Mouse (Mus musculus): Measurements from ENCODE around the gene Cog5. TPM values are rescaled to one million over a fixed set of nuclear protein-coding genes. Genes with fewer than 3 reads are reported as not detected.

The Cog5 gene
- total RNA-seq, 2 experiments from 2014 or later, result 46.0 to 49.1 TPM

DNA sequence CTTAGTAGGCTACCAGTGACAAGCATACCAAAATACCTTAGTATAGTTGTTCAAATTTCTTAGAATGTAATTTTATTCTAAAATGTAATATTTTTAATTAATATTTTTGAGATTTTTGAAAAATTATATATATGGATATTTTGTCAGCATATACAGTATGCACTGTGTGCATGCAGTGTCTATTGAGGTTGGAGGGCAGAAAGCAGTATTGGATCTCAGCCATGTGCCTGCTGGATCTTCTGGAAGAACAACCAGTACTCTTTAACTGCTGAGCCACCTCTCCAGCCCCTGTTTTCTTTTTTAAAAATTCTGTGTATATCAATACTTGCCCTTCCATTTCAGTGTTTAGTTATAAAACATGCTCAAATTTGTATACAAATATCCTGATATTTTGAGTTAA is 164.4 kb downstream of the Cog5 start:
- no peak for DNase-seq (ENCODE audit: low spot score in 2 of 2)

DNA sequence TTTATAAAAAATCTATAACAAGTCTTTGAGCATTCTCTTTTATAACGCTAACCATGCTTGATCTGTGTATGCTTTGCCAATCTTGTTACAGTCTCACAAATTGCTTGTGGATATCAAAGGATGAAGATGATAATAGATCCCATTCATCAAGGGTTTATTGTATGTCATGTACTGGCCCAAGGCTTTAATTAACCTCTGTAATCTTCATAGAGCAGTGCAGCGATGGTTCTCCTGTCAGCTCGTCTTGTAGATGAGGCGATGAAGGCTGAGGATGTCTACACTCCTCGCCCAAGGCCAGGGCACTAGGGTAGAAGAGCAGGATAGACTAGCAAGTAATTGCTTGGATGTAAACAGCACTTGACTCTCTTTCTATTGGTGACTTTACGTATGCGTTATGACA is 164.9 kb downstream of the Cog5 start:
- DNase-seq (ENCODE audit: low spot score in 2 of 2), result no peak

DNA sequence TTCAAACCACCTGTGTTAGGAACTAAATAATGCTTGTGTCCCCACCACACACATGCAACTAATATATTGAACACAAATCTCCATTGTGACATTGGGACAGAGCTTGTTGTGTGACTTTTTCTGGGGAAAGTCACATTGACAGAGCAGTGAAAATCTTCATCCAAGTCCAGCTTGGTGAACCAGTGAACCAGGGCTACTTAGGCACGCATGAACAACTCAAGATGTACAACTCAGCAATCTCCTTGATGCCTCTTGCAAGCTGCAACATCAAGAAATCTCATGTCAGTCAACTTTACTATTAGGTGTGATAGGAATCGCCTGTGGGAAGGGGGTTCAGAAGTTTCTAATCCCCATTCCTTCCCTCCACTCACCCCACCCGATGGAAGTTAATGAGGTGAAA is 169.0 kb downstream of the Cog5 start:
- no peak for DNase-seq (ENCODE audit: low spot score in 2 of 2)

DNA sequence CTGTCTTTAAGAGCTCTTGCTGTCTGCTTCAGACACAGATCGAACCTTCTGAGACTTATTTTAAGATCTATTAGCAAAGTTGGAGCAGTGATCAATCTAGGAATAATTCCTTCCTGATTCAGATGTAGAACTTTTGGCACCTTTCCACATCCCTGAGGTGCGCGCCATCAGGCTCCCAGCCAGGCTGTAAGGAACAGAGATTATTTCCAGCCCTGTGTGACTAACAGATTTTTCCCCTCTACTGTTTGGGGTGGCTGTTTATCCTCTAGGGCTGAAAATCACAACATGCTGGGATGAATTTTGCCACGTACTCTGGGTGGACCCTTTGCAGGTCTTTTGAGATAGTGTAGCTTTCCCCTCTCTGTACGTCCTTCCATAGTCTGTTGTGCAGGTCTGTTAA is 170.2 kb downstream of the Cog5 start:
- DNase-seq (ENCODE audit: low spot score in 2 of 2), result no peak

DNA sequence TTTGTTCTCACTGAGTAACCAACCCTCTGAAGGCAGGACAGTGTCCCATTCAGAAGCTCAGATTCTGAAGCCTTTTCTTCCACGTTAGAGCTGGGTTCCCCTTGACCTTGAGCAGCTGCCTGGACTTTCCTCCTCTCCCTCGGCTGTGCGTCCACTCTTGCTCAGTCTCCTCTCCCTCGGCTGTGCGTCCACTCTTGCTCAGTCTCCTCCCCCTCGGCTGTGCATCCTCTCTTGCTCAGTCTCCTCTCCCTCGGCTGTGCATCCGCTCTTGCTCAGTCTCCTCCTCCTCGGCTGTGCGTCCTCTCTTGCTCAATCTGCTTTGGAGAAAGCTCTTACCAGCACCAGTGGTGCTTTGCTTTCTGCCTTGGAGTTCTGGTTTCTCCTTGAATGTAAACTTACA is 171.2 kb downstream of the Cog5 start:
- DNase-seq (ENCODE audit: low spot score in 2 of 2), result no peak

DNA sequence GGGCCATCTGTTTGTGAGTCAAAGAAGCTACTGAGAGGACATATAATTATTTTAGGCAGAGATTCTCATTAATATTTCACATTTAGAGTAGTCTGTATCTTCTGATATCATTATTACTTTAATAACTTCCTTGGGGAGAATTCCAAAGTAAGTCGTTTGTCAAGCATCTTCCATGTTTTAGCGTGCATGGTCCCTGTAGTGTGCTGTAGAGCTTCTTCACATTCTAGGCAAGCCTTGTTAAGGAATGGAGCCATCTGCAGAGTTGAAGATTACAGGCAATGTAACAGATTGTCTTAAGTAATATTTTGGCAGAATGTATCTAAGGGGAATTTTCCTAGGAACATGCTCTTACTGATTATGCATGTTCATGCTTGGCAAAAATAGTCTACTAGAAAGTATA is 171.8 kb downstream of the Cog5 start:
- DNase-seq (ENCODE audit: low spot score in 2 of 2), result no peak

DNA sequence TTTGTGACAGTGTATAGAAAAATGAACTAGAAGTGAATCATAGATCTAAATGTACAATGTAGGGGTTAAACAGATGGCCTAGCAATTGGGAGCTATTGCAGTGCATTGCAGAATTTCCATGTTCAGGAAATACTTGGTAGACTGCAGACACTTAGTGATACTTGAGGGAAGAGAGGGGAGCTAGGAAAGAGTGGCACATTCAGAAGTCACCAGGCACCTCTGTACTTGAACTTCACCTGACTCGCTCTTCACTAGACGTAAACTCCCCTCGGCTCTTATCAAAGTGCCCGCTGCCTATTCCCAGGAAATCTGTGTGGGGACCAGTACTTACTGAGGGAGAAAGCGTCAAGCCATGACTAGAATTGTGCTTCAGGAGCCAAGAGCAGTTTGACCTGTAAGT is 180.8 kb downstream of the Cog5 start:
- DNase-seq (ENCODE audit: low spot score in 2 of 2), result no peak

DNA sequence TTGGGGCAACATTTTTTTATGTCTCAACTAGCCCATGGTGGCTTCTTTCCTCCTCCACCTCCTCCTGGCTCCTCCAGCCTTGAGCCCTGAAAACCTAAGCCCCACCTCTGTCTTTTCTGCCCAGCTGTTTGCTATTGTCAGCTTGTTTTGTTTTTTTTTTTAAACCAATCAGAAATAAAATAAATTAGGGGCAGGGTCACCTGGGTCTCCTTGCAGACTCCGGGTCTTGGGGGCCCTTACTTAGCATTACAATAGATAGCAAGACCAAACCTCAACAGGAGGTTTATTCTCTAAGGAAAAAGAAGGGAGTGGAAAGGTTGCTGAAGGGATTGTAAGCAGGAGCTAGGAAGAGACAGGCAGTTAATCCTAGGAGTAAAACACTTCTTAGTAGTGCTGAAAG is 181.5 kb downstream of the Cog5 start:
- no peak for DNase-seq (ENCODE audit: low spot score in 2 of 2)

DNA sequence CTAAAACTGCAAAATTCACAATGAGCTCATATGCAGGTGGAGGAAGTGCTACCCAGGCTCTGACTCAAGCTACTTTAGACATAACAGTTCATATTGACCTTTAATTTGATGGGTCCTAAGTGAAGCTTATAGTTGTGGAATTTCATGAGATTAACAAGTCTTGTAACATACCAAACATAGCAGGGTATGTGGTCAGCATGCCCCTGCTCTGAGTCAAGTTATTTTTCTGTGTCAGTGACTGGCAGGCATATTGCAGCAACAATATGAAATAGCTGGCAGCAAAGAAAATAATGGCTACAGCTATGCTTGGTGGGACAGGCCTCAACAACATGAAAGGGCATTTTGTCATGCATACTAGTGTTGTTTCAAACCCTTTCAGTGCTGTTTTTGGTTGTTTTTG is 183.9 kb downstream of the Cog5 start:
- DNase-seq (ENCODE audit: low spot score in 2 of 2), result no peak

DNA sequence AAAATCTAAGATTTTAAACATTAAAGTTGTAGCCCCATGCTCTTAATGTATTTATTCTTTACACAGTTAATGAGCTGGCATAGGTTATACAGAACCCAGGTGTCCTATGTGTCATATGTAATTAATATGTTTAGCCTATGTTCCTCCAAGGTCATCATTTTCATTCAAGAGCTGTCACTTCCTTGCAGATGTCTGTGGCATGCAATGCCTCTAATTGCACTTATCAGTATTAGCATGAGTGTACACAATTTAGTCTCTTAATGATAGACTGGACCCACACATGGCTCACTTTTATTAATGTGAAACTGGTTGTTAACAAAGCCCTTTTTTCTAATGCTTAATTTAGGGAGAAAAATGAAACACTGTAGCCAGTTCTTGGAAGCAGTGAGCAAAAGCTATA is 184.6 kb downstream of the Cog5 start:
- DNase-seq (ENCODE audit: low spot score in 2 of 2), result no peak

DNA sequence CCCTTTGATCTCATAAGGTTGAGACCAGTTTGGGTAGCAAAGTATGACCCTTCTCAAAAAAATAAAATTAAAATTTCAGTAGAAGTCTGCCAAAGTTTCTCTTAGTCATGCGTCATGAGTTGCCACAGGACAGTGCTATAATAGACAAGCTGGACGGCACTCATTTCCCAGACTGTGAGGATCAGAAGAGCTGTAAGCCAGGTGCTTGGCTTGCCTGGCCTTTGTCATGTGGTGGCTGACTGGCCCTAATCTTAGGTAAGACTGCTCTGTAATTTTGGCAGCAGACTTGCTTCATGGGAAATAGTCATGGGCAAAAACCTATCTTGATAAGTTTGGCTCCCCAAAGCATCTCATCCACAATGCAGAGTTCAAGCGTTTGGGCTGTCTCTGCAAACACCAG is 191.4 kb downstream of the Cog5 start:
- DNase-seq (ENCODE audit: low spot score in 2 of 2), result no peak

DNA sequence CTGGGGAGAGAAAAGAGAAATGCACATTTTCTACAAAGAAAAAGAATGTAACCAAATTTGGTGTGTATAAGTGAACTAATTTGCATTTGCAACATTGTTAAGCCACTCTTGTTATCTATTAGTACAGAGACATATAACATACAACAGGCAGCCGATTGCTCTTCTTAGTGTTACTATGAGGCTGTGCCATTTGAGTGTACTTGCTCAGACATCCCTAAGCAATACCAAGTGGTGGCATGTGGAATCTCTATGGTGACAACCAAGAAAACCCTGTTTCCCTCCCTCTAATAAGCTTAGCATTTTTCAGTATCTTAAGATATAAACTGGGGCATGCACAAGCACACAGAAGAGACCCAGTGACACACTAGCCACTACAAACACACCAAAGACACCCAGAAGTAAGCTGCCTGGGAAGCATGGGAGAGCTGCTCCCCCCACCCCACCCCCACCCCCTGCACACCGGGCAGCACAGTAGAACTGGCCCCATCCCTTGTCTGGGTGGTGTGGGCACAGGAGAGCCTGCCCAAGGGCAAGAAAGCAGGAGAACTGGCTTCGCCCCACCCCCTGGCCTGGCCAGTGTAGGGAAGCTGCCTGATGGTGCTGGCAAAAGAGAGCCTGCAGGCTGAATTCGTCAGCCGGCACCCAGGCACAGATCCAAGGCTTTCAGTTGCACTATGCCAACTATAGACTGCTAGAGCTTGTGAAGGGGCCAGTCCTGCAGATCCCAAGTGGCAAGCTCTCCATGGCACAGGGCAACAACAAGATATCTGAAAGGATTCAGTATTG is 194.2 kb downstream of the Cog5 start:
- DNase-seq (ENCODE audit: low spot score in 2 of 2), result no peak

DNA sequence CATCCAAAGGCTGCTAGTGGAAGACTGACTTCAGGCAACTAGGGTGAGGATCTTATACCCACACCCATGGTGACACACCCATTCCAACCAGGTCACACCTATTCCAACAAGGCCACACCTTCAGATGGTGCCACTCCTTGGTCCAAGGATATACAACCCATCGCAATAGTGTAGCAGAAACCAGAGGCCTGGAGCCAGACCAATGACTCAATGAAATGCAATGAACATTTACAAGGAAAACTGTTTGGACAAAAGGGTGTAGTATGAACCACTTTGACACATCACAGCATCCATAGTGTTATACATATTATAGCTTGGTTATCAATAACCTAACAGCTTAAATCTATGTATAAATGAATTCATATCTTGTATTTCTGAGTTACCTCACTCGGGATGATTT is 194.9 kb downstream of the Cog5 start:
- DNase-seq (ENCODE audit: low spot score in 2 of 2), result no peak

DNA sequence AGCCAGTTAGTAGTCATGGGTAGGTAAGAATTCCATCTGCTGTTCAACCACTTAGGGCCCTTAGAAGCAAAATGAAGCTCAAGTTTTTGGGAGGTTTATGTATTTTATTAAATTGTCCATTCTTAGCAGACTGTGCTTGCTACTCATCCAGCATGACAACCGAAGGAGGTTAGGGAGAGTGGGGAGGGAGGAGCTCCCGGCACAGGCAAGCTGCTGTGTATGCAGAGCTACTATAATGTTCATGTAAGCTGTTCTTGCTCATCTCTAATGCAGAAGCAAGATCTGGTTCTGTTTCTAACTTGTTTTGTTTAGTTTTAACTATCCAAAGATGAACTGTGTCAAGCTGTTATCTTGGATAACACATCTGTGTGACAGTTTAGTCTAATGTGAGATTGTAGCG is 199.4 kb downstream of the Cog5 start:
- no peak for DNase-seq (ENCODE audit: low spot score in 2 of 2)

DNA sequence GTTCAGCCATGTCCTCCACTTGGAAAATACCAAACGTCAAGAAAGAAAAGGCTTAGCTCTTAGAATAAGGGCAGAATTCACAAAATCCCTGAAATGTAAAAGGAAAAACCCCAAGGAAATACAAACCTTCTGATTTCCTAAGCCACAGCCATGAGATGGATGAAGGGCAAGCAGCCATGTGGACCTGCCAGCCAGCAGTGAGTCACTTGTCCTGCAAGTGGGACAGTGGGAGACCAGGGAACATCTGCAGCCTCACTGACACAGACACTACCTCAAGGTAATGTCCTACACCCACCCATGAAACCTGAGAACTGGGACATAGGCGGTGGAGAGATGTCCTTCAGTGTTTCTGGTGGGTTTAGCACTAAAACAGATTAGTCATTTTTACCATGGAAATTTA is 200.1 kb downstream of the Cog5 start:
- DNase-seq (ENCODE audit: low spot score in 2 of 2), result no peak

DNA sequence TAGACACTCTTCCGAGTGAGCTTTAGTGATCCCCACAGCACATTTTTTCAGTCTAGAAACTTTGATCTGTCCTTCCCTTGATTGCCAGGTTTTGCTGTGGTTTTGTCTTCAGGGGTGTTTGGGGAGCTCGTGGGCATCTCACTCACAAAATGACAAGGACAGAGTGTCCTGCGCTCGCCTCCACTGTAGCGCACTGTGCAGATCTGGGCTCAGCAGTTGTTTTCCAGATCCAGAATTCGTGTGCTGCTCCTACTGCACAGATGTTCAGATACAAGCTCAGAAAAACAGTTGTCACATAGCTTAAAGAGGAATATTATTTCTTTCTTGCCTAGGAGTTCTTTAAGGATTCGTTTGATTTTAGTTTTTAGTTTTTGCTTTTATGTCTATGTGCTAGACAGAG is 203.1 kb downstream of the Cog5 start:
- no peak for DNase-seq (ENCODE audit: low spot score in 2 of 2)

DNA sequence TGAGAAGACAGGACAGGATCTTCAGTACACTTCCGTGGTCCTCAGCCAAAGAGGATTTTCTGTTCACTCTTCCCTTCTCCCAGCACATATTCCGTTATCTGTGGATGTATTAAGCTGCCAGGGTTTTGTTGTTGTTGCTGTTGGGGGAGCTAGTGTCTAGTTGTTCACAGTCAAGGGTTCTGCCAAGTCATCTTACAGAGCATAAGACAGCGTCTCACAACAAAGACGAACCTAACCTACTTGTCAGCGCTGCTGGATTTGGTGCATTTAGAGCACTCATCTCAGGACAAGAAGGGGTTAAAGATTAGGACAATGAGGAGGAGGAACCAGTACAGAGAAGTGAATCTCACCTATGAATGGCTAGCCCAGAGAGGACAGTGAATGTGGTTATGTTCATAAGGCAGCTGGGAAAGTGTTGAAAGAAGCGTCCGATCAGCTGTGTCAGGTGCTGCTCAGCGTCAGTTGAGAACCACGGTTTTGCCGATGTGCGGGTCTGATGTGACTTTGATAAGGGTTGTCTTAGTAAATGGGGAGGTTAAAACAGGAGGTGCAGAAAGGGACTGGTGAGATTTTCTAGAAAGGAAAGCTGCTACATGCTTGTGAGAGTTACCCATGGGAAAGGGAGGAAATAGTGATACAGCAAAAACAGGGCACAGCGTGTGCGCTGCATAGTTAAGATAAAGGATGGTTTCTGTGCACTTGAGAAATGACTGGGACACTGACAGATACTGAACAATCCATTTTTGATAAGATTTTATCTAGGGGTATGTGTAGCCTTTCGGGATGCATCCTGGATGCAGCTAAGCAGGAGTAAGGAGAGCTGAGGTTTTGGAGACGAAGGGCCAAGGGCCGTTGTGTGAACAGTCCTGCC is 208.2 kb downstream of the Cog5 start:
- DNase-seq (ENCODE audit: low spot score in 2 of 2), result no peak

DNA sequence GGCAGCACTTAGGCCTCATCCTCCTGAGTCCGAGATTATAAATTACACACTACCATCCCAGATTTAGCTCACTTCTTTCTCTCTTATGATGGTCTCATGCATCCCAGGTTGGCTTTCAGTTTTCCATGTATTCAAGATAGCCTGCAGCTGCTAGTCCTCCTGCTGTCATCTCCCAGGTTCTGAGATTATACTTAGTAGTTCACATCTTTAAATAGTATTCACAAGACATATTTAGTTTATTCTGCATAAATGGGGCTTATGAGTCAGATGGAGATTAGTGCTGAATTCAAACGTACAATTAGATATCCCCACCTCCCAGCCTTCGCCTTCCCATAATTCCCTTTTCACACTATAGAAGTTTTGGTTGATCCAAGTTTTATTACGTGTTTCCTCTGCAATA is 222.1 kb downstream of the Cog5 start:
- no peak for DNase-seq (ENCODE audit: low spot score in 2 of 2)

DNA sequence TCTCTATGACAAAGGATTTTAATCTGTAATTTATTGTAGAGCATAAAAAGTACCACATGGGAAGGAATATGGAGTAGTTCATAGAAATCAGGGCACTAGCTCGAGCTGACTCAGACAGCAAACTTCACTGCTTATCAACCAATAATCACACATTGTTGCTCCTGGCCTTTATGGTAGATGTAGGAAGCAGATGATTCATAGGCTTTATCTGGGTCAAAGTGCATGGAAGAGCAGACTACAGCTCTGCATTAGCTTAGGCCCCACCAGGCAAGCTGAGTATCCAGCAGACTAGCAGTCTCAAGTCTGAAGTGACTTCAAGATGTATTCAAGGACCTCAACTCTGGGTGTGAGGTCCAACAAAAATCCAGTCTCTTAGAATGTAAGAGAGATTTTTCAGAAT is 228.1 kb downstream of the Cog5 start:
- DNase-seq (ENCODE audit: low spot score in 2 of 2), result no peak

DNA sequence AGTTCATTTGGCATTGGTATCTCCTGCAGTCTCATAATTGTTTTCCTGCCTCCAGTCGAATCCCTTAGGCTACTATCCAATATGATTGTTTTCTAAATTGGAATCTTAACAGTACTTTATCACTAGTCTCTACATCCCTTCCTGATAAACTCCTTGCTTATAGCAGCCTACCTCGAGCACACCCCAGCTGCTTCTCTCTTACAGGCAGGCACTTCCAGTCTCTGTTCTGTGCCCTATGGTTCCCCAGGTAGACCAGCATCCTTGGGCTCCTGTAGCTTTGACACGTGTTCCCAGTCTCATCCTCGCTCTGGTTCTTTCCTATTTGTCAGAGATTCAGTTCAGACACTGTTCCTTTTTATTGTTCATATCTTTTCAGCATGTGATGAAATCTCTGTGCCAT is 229.7 kb downstream of the Cog5 start:
- no peak for DNase-seq (ENCODE audit: low spot score in 2 of 2)

DNA sequence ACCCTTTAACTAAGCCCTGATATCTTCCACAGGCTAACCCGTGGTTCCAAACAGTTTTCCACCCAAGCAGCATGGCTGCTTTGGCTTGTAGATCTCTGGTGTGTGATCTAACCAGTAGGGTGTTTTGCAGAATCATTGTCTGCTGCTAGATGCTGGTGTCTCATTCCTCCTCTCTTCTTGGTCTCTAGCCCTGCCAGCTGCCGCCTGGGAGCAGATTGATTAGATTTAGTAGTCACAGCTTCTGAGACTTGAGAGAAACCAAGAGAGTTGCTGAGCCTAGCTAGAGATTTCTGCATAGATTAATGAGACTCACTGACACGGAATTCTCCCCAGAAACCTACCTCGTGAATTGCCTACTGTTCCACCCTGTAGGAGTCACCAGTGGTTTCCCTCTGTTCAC is 230.4 kb downstream of the Cog5 start:
- no peak for DNase-seq (ENCODE audit: low spot score in 2 of 2)

DNA sequence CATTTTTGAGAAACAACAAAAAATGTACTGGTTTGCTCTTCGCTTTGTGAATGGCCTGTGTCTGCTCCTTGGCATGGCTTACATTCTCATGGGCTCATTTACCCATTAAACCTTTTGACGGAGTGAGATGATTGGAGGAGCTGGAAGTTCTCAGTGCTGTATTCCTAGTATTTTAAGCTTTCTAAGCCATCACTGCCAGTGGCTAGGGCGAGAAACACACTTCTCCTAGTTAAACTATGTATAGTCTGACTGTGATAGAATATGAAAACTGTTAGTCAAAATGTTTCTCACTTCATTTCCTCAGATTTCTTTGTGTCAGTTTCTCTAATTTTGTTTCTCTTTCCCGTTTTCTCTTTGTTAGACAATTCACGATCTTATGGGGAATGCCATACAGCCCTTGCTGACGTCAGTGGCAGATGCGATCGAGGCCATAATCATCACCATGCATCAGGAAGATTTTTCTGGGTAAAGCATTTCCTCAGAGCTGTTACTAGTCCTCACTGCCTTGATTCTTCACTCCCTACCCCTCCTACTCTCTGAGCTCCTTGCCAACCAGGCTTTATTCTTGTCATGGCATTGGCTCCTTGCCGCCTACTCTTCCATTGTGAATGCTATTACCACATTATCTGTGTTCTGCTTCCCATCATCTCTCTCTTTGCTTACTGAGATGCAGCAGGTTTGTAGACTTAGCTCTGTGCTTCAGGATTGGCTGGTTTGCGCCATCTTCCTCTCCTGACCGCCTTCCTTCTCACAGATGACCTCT is 231.4 kb downstream of the Cog5 start:
- DNase-seq (ENCODE audit: low spot score in 2 of 2), result no peak
